Mouse (Mus musculus): Measurements from ENCODE around the gene Ldhb. TPM values are rescaled to one million over a fixed set of nuclear protein-coding genes. Genes with fewer than 3 reads are reported as not detected.

Ldhb gene
- polyA plus RNA-seq (2016; fragmentation: Nextera tagmentation; extraction: Ambion mirVana), result 366 and 416 TPM in 2 replicates

- under 1% methylated on average over 19 of the region's 19 CpGs for WGBS
- Histone ChIP-seq H3K27me3 (ENCODE audit: insufficient read depth, poor library complexity, severe bottlenecking) (peaks cover 55% of the 10 kb centered on the region), H3K27ac (peak within 1 kb of the TSS; percentile 90), H3K4me1 (replicated peaks) (peaks cover 69% of the 10 kb centered on the region), H3K36me3 (peaks cover 22% of the 10 kb centered on the region), H3K4me3 (peak within 1 kb of the TSS; percentile 73), H3K9me3 (no peaks in the 10 kb centered on the region)
- DNase-seq (ENCODE audit: low spot score), result peak; percentile 94
Observed at GRCm38 (mm10) chr6:142507785-142508162, at the start of gene Ldhb. TSS of gene Ldhb (minus strand) at chr6:142507957.

- Histone ChIP-seq H3K9me3 (no peaks in the 10 kb centered on the region), H3K4me1 (replicated peaks) (no peaks in the 10 kb centered on the region), H3K27ac (no peak overlapping the region), H3K4me3 (no peak overlapping the region), H3K36me3 (no peaks in the 10 kb centered on the region), H3K27me3 (ENCODE audit: insufficient read depth, poor library complexity, severe bottlenecking) (no peaks in the 10 kb centered on the region)
- WGBS, result 58% methylated on average over 1 of the region's 1 CpGs
- DNase-seq (ENCODE audit: low spot score), result no peak
Observed at GRCm38 (mm10) chr6:142555988-142556387, 48.2 kb upstream of the Ldhb start.

- Histone ChIP-seq H3K27me3 (ENCODE audit: insufficient read depth, poor library complexity, severe bottlenecking) (no peaks in the 10 kb centered on the region), H3K27ac (no peak overlapping the region), H3K9me3 (no peaks in the 10 kb centered on the region), H3K4me3 (no peak overlapping the region), H3K4me1 (replicated peaks) (no peaks in the 10 kb centered on the region), H3K36me3 (no peaks in the 10 kb centered on the region)
- WGBS, result 81% methylated on average over 4 of the region's 4 CpGs
- no peak for DNase-seq (ENCODE audit: low spot score)
Observed at GRCm38 (mm10) chr6:142551482-142551881, 43.7 kb upstream of the Ldhb start.

DNA sequence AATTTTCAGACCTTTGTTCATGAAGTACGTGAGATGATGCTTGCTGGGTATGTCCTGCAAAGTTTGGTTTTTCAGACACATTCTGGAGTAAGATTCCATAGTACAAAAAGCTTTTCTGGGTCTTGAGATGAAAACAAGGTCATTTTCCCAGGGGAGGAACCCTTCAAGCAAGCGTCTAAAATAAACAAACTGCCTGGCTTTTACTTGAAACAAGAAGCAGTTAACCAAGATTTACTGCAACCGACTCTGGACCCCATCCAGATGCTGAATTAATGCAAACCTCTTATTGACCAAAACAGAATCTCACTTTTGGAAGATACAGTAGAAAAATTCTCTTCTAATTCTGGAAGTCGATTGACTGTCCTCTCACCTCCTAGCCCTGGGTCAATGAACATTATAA, 43.1 kb upstream of the Ldhb start:
- Histone ChIP-seq H3K4me3 (no peak overlapping the region), H3K4me1 (replicated peaks) (no peaks in the 10 kb centered on the region), H3K27me3 (ENCODE audit: insufficient read depth, poor library complexity, severe bottlenecking) (no peaks in the 10 kb centered on the region), H3K36me3 (no peaks in the 10 kb centered on the region), H3K27ac (no peak overlapping the region), H3K9me3 (no peaks in the 10 kb centered on the region)
- 71% methylated on average over 4 of the region's 4 CpGs for WGBS
- no peak for DNase-seq (ENCODE audit: low spot score)

DNA sequence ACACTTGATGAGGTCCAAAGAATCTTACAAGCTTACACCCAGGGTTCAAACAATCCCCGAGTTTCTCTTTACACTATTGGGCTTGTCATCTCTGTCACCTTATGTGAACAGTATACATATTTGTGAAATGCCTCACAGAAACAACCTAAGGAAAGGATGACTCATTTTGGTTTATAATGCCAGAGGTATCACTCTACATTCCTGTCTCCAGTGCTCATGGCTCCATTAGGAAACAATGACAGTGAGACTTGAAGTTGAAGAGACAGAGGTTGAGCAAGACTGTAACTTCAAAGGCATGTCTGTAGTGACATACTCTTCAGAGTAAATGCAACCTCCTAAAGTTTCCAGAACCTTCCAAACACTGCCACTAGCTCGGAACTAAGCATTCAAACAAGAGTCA, 40.6 kb upstream of the Ldhb start:
- 93% methylated on average over 2 of the region's 2 CpGs for WGBS
- DNase-seq (ENCODE audit: low spot score), result no peak
- no peak overlapping the region for H3K4me3 ChIP-seq
- H3K4me1 ChIP-seq (replicated peaks), result no peaks in the 10 kb centered on the region
- H3K36me3 ChIP-seq, result no peaks in the 10 kb centered on the region
- H3K27ac ChIP-seq, result no peak overlapping the region
- no peaks in the 10 kb centered on the region for H3K9me3 ChIP-seq
- H3K27me3 ChIP-seq (ENCODE audit: insufficient read depth, poor library complexity, severe bottlenecking), result no peaks in the 10 kb centered on the region

- H3K4me1 ChIP-seq (replicated peaks), result no peaks in the 10 kb centered on the region
- no peaks in the 10 kb centered on the region for H3K36me3 ChIP-seq
- WGBS, result 56% methylated on average over 14 of the region's 14 CpGs
- H3K27me3 ChIP-seq (ENCODE audit: insufficient read depth, poor library complexity, severe bottlenecking), result no peaks in the 10 kb centered on the region
- peak overlapping the region; percentile 20; the same call in 1 of the 2 replicates for H3K4me3 ChIP-seq
- H3K9me3 ChIP-seq, result no peaks in the 10 kb centered on the region
- no peak overlapping the region for H3K27ac ChIP-seq
- no peak for DNase-seq (ENCODE audit: low spot score)
Observed at GRCm38 (mm10) chr6:142545132-142545531, 37.4 kb upstream of the Ldhb start.

DNA sequence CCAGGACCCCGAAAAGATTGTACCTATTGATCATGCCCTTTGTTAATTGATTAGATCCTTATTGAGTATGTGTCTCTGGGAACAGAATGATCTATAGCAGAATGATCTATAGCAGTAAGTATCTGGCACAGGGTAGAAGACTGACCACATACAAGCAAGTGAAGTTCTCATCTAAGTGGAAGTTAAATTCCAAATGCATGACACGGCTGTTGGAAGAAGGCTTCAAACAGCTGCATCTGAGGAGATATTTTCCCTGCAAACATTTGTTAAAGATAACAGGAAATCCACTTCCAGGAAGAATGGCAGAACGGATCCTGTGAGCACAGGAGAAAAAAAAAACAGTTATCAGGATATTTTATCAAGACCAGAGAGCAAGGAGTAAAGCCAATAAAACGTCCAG, 35.9 kb upstream of the Ldhb start:
- no peak for DNase-seq (ENCODE audit: low spot score)
- no peaks in the 10 kb centered on the region for H3K27me3 ChIP-seq (ENCODE audit: insufficient read depth, poor library complexity, severe bottlenecking)
- no peaks in the 10 kb centered on the region for H3K9me3 ChIP-seq
- no peaks in the 10 kb centered on the region for H3K4me1 ChIP-seq (replicated peaks)
- no peak overlapping the region for H3K27ac ChIP-seq
- H3K4me3 ChIP-seq, result no peak overlapping the region
- WGBS, result 82% methylated on average over 4 of the region's 4 CpGs
- no peaks in the 10 kb centered on the region for H3K36me3 ChIP-seq

- Histone ChIP-seq H3K9me3 (no peaks in the 10 kb centered on the region), H3K36me3 (no peaks in the 10 kb centered on the region), H3K27me3 (ENCODE audit: insufficient read depth, poor library complexity, severe bottlenecking) (no peaks in the 10 kb centered on the region), H3K4me1 (replicated peaks) (no peaks in the 10 kb centered on the region), H3K4me3 (no peak overlapping the region), H3K27ac (no peak overlapping the region)
- DNase-seq (ENCODE audit: low spot score), result no peak
- 88% methylated on average over 6 of the region's 6 CpGs for WGBS
Observed at GRCm38 (mm10) chr6:142542800-142543175, 35.0 kb upstream of the Ldhb start.

DNA sequence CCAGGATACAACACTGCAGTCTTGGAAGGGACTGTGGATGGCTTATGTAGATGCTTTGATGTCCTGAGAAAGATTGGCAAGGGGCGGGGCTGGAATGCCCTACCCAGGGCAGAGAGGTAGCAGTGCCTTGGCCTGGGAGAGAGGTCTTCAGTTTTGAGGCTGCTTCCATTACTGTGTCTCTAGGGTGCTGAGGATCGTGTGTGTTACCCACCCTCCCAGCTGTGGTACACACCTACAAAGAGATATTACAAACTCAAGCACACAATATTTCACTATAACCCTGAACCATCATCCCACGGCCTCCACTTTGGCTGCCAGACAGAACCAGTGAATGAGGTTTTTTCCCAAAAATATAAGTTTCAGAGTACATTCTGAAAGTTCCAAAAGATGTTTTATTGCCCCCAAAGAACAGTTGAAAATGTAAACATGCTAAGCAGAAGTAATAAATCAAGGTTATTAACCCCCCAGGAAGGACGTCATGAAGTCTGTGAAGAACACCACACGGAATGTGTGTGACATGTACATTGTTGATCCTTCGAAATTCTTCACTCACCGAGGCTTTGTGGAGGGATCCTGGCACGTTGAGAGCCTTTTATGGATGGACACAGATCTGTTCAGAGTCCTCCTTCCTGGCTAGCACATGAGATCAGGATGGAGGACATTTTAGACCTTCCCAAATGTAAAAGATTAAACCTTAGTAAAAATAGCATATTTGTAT, 34.5 kb upstream of the Ldhb start:
- H3K4me3 ChIP-seq, result no peak overlapping the region
- H3K27me3 ChIP-seq (ENCODE audit: insufficient read depth, poor library complexity, severe bottlenecking), result no peaks in the 10 kb centered on the region
- no peak for DNase-seq (ENCODE audit: low spot score)
- H3K9me3 ChIP-seq, result no peaks in the 10 kb centered on the region
- H3K36me3 ChIP-seq, result no peaks in the 10 kb centered on the region
- no peaks in the 10 kb centered on the region for H3K4me1 ChIP-seq (replicated peaks)
- WGBS, result 88% methylated on average over 8 of the region's 8 CpGs
- no peak overlapping the region for H3K27ac ChIP-seq

- Histone ChIP-seq H3K36me3 (no peaks in the 10 kb centered on the region), H3K9me3 (no peaks in the 10 kb centered on the region), H3K27me3 (ENCODE audit: insufficient read depth, poor library complexity, severe bottlenecking) (no peaks in the 10 kb centered on the region), H3K4me1 (replicated peaks) (no peaks in the 10 kb centered on the region), H3K27ac (no peak overlapping the region), H3K4me3 (no peak overlapping the region)
- DNase-seq (ENCODE audit: low spot score), result no peak
- 91% methylated on average over 10 of the region's 10 CpGs for WGBS
Observed at GRCm38 (mm10) chr6:142540561-142541160, 32.9 kb upstream of the Ldhb start.

DNA sequence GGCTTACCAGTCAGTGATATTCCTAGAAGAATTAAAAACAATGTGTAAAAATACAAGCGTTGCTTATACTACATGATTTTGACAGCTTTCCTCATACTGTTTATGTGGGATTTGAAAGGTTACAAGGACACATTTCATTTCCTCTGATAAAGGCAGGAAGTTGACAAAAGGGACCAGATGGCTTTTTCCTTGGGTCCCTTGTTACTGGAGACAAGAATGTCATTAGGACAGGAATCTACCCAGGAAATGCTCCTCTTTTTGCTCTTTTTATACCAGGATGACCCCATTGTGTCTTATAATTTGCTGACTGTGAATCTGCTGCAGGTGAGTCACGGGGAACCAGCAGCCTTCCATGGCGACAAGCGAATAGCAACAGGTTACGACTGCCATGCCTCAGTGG, 32.4 kb upstream of the Ldhb start:
- Histone ChIP-seq H3K4me1 (replicated peaks) (no peaks in the 10 kb centered on the region), H3K27ac (no peak overlapping the region), H3K9me3 (no peaks in the 10 kb centered on the region), H3K27me3 (ENCODE audit: insufficient read depth, poor library complexity, severe bottlenecking) (no peaks in the 10 kb centered on the region), H3K36me3 (no peaks in the 10 kb centered on the region), H3K4me3 (no peak overlapping the region)
- DNase-seq (ENCODE audit: low spot score), result no peak
- whole genome bisulfite sequencing, result 88% methylated on average over 5 of the region's 5 CpGs

DNA sequence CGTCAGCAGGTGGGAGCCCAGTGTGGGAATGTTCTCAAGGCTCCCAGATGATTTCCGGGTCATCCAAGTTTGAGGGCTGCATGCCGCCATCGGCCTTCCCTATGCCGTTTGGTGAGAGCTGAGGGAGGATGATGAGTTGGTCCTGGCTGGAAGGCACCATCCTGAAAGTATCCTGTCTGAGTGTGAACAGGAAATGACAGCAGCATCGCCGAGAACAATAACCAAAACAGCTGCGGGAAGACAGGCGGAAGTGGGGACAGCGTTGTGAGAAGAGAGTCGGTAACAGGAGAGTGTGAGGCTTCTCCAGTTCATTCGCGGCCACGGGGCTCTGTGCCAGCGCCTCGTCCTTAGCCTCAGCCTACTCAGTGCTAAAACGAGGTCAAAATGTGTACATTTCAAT, 30.7 kb upstream of the Ldhb start:
- H3K36me3 ChIP-seq, result no peaks in the 10 kb centered on the region
- no peak for DNase-seq (ENCODE audit: low spot score)
- no peak overlapping the region for H3K27ac ChIP-seq
- 0 out of 2 replicates have a peak, but pooled peaks cover 4% of the 10 kb centered on the region for H3K9me3 ChIP-seq
- H3K27me3 ChIP-seq (ENCODE audit: insufficient read depth, poor library complexity, severe bottlenecking), result no peaks in the 10 kb centered on the region
- 88% methylated on average over 17 of the region's 17 CpGs for WGBS
- no peaks in the 10 kb centered on the region for H3K4me1 ChIP-seq (replicated peaks)
- no peak overlapping the region for H3K4me3 ChIP-seq

GRCm38 (mm10) chr6:142533412-142533811, 25.7 kb upstream of the Ldhb start:
- WGBS, result 84% methylated on average over 5 of the region's 5 CpGs
- H3K27ac ChIP-seq, result no peak overlapping the region
- DNase-seq (ENCODE audit: low spot score), result no peak
- no peaks in the 10 kb centered on the region for H3K27me3 ChIP-seq (ENCODE audit: insufficient read depth, poor library complexity, severe bottlenecking)
- H3K4me3 ChIP-seq, result no peak overlapping the region
- H3K36me3 ChIP-seq, result no peaks in the 10 kb centered on the region
- H3K4me1 ChIP-seq (replicated peaks), result no peaks in the 10 kb centered on the region
- H3K9me3 ChIP-seq, result 0 out of 2 replicates have a peak, but pooled peaks cover 4% of the 10 kb centered on the region

Measured in hindbrain, embryonic 10.5 days (tissue).